Mouse (Mus musculus): ENCODE measurements around the gene Lifr. TPM values are rescaled to one million over a fixed set of nuclear protein-coding genes. Genes with fewer than 3 reads are reported as not detected.

Gene Lifr
- polyA plus RNA-seq, 1 experiment from 2014 or later: 29.3 TPM

DNA sequence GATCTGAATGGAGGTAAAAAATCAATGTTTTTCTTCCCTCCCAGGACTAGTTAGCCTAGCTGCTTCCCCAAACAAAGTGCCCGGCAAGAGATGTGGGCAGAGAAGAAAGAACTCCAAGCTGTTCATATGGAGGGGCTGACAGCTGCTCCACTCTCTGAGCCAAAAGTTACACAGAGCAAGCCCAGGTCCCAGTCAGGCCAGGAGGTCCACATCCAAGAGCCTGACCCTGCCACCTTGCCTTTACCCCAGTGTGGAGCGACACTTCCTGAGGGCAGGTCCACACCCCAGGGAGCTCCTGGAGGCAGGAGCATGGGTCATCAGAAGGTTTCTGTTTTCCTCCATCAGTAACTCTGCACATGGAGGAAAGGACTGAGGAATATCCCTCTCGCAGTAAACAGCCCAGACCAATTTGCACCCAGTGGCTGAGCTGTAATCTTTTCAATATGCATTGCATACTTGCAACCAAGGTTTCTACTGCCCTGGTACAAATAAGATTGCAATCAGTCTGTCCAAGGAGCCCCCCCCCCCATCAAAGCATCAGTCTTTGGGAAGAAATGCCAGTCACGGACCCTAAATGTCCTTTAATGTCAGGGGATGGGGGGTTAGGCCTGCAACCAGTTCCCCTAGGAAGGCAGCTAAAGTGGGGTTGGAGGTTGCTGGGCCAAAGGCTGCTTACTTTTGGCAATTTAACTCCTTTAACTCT is 28.3 kb upstream of the Lifr start:
- no peak overlapping the region for H3K27ac ChIP-seq (ENCODE audit: low read depth)
- no peaks in the 10 kb centered on the region for H3K4me1 ChIP-seq (replicated peaks; ENCODE audit: control insufficient read depth, insufficient read depth, low read length)
- no peak overlapping the region for H3K9ac ChIP-seq (ENCODE audit: low read length)
- no peaks in the 10 kb centered on the region for H3K27me3 ChIP-seq (replicated peaks; ENCODE audit: control insufficient read depth, insufficient read depth, low read length)
- no peak overlapping the region for H3K4me2 ChIP-seq (ENCODE audit: low read length)
- 65% methylated on average over 4 of the region's 4 CpGs for WGBS
- no peak for DNase-seq (ENCODE audit: low spot score)
- no peak for ATAC-seq (replicated peaks; ENCODE audit: low FRiP score, low TSS enrichment, low read depth)
- H3K9me3 ChIP-seq (ENCODE audit: control insufficient read depth, low read length): no peaks in the 10 kb centered on the region
- H3K4me3 ChIP-seq (ENCODE audit: low read depth, low read length): no peak overlapping the region
- no peaks in the 10 kb centered on the region for H3K36me3 ChIP-seq (ENCODE audit: control insufficient read depth, insufficient read depth, low read length)

DNA sequence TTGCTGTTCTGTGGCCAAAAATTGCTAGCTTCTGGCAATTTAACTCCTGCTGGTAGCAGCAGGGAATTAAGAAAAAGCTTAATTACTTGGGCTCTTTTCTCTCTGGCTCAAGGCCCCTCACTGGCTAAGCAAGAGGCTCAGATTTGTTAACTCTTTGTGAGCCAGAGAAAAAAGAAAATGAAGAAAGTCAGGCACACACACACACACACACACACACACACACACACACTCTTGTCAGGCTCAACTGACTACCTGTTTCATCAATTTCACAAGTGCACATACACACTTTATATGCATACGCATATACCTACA is 27.8 kb upstream of the Lifr start:
- Histone ChIP-seq H3K9ac (ENCODE audit: low read length) (no peak overlapping the region), H3K4me2 (ENCODE audit: low read length) (no peak overlapping the region), H3K4me1 (replicated peaks; ENCODE audit: control insufficient read depth, insufficient read depth, low read length) (no peaks in the 10 kb centered on the region), H3K36me3 (ENCODE audit: control insufficient read depth, insufficient read depth, low read length) (no peaks in the 10 kb centered on the region), H3K9me3 (ENCODE audit: control insufficient read depth, low read length) (no peaks in the 10 kb centered on the region), H3K4me3 (ENCODE audit: low read depth, low read length) (no peak overlapping the region), H3K27ac (ENCODE audit: low read depth) (no peak overlapping the region), H3K27me3 (replicated peaks; ENCODE audit: control insufficient read depth, insufficient read depth, low read length) (no peaks in the 10 kb centered on the region)
- 98% methylated on average over 1 of the region's 1 CpGs for WGBS
- no peak for ATAC-seq (replicated peaks; ENCODE audit: low FRiP score, low TSS enrichment, low read depth)
- DNase-seq (ENCODE audit: low spot score): no peak

DNA sequence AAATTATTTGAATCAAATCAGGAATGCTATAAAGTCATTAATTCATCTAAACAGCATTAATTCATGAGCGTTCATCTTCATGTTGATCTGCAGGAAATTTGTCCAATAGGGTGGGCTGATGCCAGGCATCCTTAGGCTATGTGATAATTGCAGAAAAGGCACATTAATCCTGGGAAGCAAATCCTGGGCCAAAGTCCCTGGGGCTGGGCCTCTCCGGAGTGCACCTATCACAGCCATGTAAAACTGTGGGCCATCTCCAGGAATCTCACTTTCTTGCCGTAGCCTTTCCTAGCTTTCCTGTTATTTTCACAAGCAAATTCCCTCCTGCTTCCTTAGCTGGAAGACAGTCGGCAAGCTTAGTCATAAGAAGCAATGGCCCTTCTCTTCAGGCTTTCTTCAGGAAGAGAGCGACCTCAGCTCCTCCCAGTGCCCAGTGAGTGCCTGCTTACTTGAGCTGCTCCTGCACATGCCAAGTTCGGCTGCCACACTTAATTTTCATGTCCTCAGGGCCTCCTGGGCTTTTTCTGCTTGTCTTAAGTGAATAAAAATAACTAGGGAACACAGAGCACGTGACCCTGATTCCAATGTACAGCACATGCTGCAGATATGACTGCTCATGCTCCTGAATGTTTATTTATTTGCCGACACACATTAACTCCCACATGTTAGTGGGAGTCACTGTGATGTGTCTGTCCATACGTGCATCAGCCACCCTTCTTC is 26.7 kb upstream of the Lifr start:
- H3K27ac ChIP-seq (ENCODE audit: low read depth): no peak overlapping the region
- H3K36me3 ChIP-seq (ENCODE audit: control insufficient read depth, insufficient read depth, low read length): no peaks in the 10 kb centered on the region
- H3K27me3 ChIP-seq (replicated peaks; ENCODE audit: control insufficient read depth, insufficient read depth, low read length): no peaks in the 10 kb centered on the region
- 69% methylated on average over 9 of the region's 9 CpGs for whole genome bisulfite sequencing
- no peak overlapping the region for H3K4me2 ChIP-seq (ENCODE audit: low read length)
- no peak for DNase-seq (ENCODE audit: low spot score)
- H3K4me1 ChIP-seq (replicated peaks; ENCODE audit: control insufficient read depth, insufficient read depth, low read length): no peaks in the 10 kb centered on the region
- H3K9me3 ChIP-seq (ENCODE audit: control insufficient read depth, low read length): no peaks in the 10 kb centered on the region
- no peak overlapping the region for H3K4me3 ChIP-seq (ENCODE audit: low read depth, low read length)
- no peak for ATAC-seq (replicated peaks; ENCODE audit: low FRiP score, low TSS enrichment, low read depth)
- H3K9ac ChIP-seq (ENCODE audit: low read length): no peak overlapping the region

DNA sequence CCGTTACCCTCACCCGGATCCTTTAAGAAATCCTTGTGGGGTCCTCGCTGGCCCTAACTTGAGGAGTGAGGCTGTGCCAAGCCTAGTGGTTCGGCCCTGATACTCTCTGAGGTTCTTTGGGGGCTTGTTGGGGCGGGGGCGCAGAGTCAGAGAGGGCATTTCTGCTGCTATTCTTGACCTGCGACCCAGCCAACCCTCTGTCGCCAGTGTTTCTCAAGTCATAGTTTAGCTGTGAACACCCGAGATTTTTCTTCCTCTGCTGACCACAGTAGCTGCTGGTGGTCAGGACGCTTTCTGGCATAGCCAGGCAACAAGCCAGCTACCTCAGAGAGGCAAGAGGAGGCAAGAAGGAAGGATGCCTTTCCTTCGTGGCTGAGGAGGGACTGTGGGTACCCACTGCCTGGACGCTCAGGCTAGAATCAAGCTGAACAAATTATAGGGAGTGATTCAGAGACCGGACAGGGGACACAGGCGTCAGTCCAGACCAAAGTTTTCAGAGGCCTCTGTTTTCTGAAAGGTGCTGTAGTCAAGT is 25.4 kb upstream of the Lifr start:
- H3K4me1 ChIP-seq (replicated peaks; ENCODE audit: control insufficient read depth, insufficient read depth, low read length): no peaks in the 10 kb centered on the region
- no peaks in the 10 kb centered on the region for H3K36me3 ChIP-seq (ENCODE audit: control insufficient read depth, insufficient read depth, low read length)
- H3K4me3 ChIP-seq (ENCODE audit: low read depth, low read length): no peak overlapping the region
- 85% methylated on average over 14 of the region's 14 CpGs for WGBS
- H3K9me3 ChIP-seq (ENCODE audit: control insufficient read depth, low read length): no peaks in the 10 kb centered on the region
- H3K4me2 ChIP-seq (ENCODE audit: low read length): no peak overlapping the region
- ATAC-seq (replicated peaks; ENCODE audit: low FRiP score, low TSS enrichment, low read depth): no peak
- DNase-seq (ENCODE audit: low spot score): no peak
- no peak overlapping the region for H3K9ac ChIP-seq (ENCODE audit: low read length)
- H3K27ac ChIP-seq (ENCODE audit: low read depth): no peak overlapping the region
- no peaks in the 10 kb centered on the region for H3K27me3 ChIP-seq (replicated peaks; ENCODE audit: control insufficient read depth, insufficient read depth, low read length)

DNA sequence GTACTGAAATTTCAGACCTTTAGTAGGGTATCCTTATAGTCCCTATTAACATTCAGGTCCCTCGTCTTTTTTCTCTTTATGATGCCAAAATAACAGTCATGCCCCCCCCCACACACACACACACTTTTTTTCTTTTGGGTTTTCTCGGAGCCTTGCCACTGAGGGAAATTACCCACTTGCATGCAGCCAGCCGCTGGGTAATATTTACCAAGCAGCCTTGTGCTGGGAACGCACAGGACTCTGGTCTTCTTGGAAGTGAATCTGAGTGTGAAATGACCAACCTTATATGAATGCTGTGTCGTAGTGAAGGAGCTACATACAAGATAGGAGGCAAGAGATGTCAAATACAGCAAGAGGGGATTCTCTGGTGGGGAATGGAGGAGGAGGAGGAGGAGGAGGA is 24.8 kb upstream of the Lifr start:
- H3K9ac ChIP-seq (ENCODE audit: low read length): no peak overlapping the region
- no peaks in the 10 kb centered on the region for H3K36me3 ChIP-seq (ENCODE audit: control insufficient read depth, insufficient read depth, low read length)
- H3K27ac ChIP-seq (ENCODE audit: low read depth): no peak overlapping the region
- H3K27me3 ChIP-seq (replicated peaks; ENCODE audit: control insufficient read depth, insufficient read depth, low read length): no peaks in the 10 kb centered on the region
- H3K4me2 ChIP-seq (ENCODE audit: low read length): no peak overlapping the region
- H3K4me3 ChIP-seq (ENCODE audit: low read depth, low read length): no peak overlapping the region
- ATAC-seq (replicated peaks; ENCODE audit: low FRiP score, low TSS enrichment, low read depth) (no peak), DNase-seq (ENCODE audit: low spot score) (no peak)
- no peaks in the 10 kb centered on the region for H3K9me3 ChIP-seq (ENCODE audit: control insufficient read depth, low read length)
- WGBS: 78% methylated on average over 5 of the region's 5 CpGs
- 0 out of 2 replicates have a peak, but pooled peaks cover under 1% of the 10 kb centered on the region for H3K4me1 ChIP-seq (replicated peaks; ENCODE audit: control insufficient read depth, insufficient read depth, low read length)

DNA sequence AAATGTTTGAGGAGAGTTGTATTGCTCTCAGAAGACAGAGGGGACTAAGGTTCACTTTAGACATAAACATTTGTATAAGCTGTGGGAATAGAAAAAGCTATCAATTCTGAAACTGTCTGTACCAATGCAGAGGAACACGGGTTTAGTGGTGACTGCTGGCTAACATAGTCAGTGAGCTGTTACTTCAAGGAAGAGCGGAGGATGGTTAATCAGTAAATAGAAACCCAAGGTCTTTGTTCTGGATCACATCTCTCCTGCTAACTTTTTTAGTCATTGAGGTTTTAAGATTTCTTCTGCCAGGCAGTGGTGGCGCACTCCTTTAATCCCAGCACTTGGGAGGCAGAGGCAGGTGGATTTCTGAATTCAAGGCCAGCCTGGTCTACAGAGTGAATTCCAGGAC is 23.7 kb upstream of the Lifr start:
- DNase-seq (ENCODE audit: low spot score) (no peak), ATAC-seq (replicated peaks; ENCODE audit: low FRiP score, low TSS enrichment, low read depth) (no peak)
- peaks cover 10% of the 10 kb centered on the region; the same call in 1 of the 2 replicates for H3K4me1 ChIP-seq (replicated peaks; ENCODE audit: control insufficient read depth, insufficient read depth, low read length)
- no peak overlapping the region for H3K4me2 ChIP-seq (ENCODE audit: low read length)
- H3K9me3 ChIP-seq (ENCODE audit: control insufficient read depth, low read length): no peaks in the 10 kb centered on the region
- no peak overlapping the region for H3K9ac ChIP-seq (ENCODE audit: low read length)
- no peaks in the 10 kb centered on the region for H3K36me3 ChIP-seq (ENCODE audit: control insufficient read depth, insufficient read depth, low read length)
- H3K4me3 ChIP-seq (ENCODE audit: low read depth, low read length): no peak overlapping the region
- H3K27me3 ChIP-seq (replicated peaks; ENCODE audit: control insufficient read depth, insufficient read depth, low read length): no peaks in the 10 kb centered on the region
- no peak overlapping the region for H3K27ac ChIP-seq (ENCODE audit: low read depth)
- WGBS: 71% methylated on average over 3 of the region's 3 CpGs

DNA sequence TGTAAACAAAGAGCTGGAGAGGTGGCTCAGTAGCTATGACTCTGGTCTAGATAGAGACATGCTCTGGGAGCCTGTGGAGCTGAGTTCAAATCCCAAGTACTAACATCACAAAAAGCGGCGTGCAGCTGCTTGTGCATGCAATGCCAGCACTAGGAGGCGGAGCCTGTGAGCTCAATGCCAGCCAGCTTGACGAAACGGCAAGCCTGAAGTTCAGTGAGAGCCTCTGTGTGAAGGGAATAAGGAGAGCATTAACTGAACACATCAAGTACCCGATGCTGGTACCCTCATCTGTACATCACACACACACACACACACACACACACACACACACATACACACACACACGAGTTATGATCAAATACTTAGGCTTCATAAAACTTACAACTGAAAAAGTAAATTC is 21.0 kb upstream of the Lifr start:
- Histone ChIP-seq H3K9ac (ENCODE audit: low read length) (no peak overlapping the region), H3K4me3 (ENCODE audit: low read depth, low read length) (no peak overlapping the region), H3K36me3 (ENCODE audit: control insufficient read depth, insufficient read depth, low read length) (no peaks in the 10 kb centered on the region), H3K4me1 (replicated peaks; ENCODE audit: control insufficient read depth, insufficient read depth, low read length) (peaks cover 10% of the 10 kb centered on the region; the same call in 1 of the 2 replicates), H3K27ac (ENCODE audit: low read depth) (no peak overlapping the region), H3K4me2 (ENCODE audit: low read length) (no peak overlapping the region), H3K9me3 (ENCODE audit: control insufficient read depth, low read length) (no peaks in the 10 kb centered on the region), H3K27me3 (replicated peaks; ENCODE audit: control insufficient read depth, insufficient read depth, low read length) (no peaks in the 10 kb centered on the region)
- ATAC-seq (replicated peaks; ENCODE audit: low FRiP score, low TSS enrichment, low read depth): no peak
- 74% methylated on average over 7 of the region's 7 CpGs for WGBS
- no peak for DNase-seq (ENCODE audit: low spot score)

DNA sequence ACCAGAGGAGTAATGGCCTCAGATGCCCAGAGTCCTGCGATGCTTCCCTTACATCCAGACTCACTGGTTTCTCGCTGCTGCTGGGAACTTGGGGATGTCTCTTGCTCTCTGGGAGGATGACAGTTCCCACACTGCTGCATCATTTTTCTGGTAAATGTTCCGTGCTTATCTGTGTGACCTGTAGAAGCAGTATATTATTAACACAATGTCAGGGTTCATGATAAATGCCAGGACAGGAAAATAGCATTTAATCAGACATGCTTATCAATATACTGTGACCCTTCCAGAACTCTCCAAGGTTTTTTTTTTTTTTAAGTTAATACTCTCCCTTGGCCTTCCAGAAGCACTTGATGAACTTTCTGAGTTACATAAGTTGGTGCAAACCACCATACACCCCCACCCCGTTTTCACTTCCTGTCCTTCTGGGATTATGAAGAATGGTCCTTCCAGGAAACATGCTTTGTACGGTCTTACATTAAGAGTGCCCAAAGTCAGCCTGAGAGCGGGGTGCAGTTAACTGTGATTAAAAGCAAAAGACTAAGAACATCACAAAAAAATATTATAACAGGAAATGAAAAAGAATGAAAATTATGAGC is 20.1 kb upstream of the Lifr start:
- DNase-seq (ENCODE audit: low spot score) (no peak), ATAC-seq (replicated peaks; ENCODE audit: low FRiP score, low TSS enrichment, low read depth) (no peak)
- Histone ChIP-seq H3K27me3 (replicated peaks; ENCODE audit: control insufficient read depth, insufficient read depth, low read length) (no peaks in the 10 kb centered on the region), H3K9ac (ENCODE audit: low read length) (no peak overlapping the region), H3K36me3 (ENCODE audit: control insufficient read depth, insufficient read depth, low read length) (no peaks in the 10 kb centered on the region), H3K4me3 (ENCODE audit: low read depth, low read length) (no peak overlapping the region), H3K4me1 (replicated peaks; ENCODE audit: control insufficient read depth, insufficient read depth, low read length) (peaks cover 10% of the 10 kb centered on the region; the same call in 1 of the 2 replicates), H3K4me2 (ENCODE audit: low read length) (no peak overlapping the region), H3K27ac (ENCODE audit: low read depth) (no peak overlapping the region), H3K9me3 (ENCODE audit: control insufficient read depth, low read length) (no peaks in the 10 kb centered on the region)
- 44% methylated on average over 6 of the region's 6 CpGs for WGBS

Measured in intestine, embryonic 14.5 days (tissue).